Mouse (Mus musculus) kidney, adult 8-10 months (tissue): ENCODE measurements around the gene Cbarp.

Experiments used
- DNase-seq, 2 experiments: peaks; one replicate each; pipeline ENCODE4 v3.0.0; 2022

Gene Cbarp

GRCm38 (mm10) chr10:80142530-80142925, 1.9 kb upstream of the Cbarp start:
- DNase-seq: peak; percentile 78 to 83

GRCm38 (mm10) chr10:80141786-80142529, 1.3 kb upstream of the Cbarp start:
- peak; percentile 96 to 97 for DNase-seq

GRCm38 (mm10) chr10:80141243-80141642, 608 bp upstream of the Cbarp start:
- DNase-seq: peak; percentile 95 to 97

- no peak for DNase-seq
These were observed 515 bp downstream of the Cbarp start for GRCm38 (mm10) chr10:80139975-80140665.

- no peak for DNase-seq
These were observed 1.2 kb downstream of the Cbarp start for GRCm38 (mm10) chr10:80139439-80139775.

- peak; percentile 52 to 60 for DNase-seq
These were observed 1.8 kb downstream of the Cbarp start, which contains the start of gene Atp5d for GRCm38 (mm10) chr10:80138553-80139438. Gene Atp5d (plus strand): TSS chr10:80138632.

- DNase-seq: no peak
These were observed 2.7 kb downstream of the Cbarp start for GRCm38 (mm10) chr10:80137626-80138552.

- no peak for DNase-seq
These were observed 3.5 kb downstream of the Cbarp start for GRCm38 (mm10) chr10:80136952-80137625.

GRCm38 (mm10) chr10:80136179-80136951, 4.3 kb downstream of the Cbarp start:
- no peak for DNase-seq

- DNase-seq: no peak
These were observed 5.0 kb downstream of the Cbarp start for GRCm38 (mm10) chr10:80135641-80136040.

- DNase-seq: no peak
These were observed 5.5 kb downstream of the Cbarp start for GRCm38 (mm10) chr10:80135161-80135560.

- peak in 1 of 2 experiments; percentile 47 for DNase-seq
These were observed 6.2 kb downstream of the Cbarp start for GRCm38 (mm10) chr10:80134421-80134820.

- peak in 1 of 2 experiments; percentile 47 for DNase-seq
These were observed 7.3 kb downstream of the Cbarp start for GRCm38 (mm10) chr10:80133226-80133849.

- DNase-seq: no peak
These were observed 8.7 kb downstream of the Cbarp start for GRCm38 (mm10) chr10:80131952-80132350.

- DNase-seq: no peak
These were observed 9.2 kb downstream of the Cbarp start for GRCm38 (mm10) chr10:80131316-80131951.

GRCm38 (mm10) chr10:80130403-80131031, 10.1 kb downstream of the Cbarp start:
- DNase-seq: peak; percentile 79 to 80

GRCm38 (mm10) chr10:80129846-80130245, 10.8 kb downstream of the Cbarp start:
- DNase-seq: no peak

- DNase-seq: no peak
These were observed 12.7 kb downstream of the Cbarp start for GRCm38 (mm10) chr10:80127920-80128319.

- DNase-seq: no peak
These were observed 16.6 kb downstream of the Cbarp start for GRCm38 (mm10) chr10:80123932-80124562.
